Mouse (Mus musculus) limb, embryonic 12.5 days (tissue): ENCODE data around the gene Mindy4b-ps. TPM values are rescaled to one million over a fixed set of nuclear protein-coding genes. Genes with fewer than 3 reads are reported as not detected.
"Not testable (repeated sequence)": the region's sequence is repeated elsewhere in the genome, so short reads cannot be mapped to it uniquely, and the experiment has no call there.

Source experiments
- ATAC-seq: fragments of 200-750 bp; cut with Nextera tagmentation; 2 replicates; pipeline ENCODE4 v1.8.0; 2017; ENCODE audit warnings: low read depth, moderate TSS enrichment; ENCODE audit not compliant: insufficient number of reproducible peaks, insufficient read depth, low FRiP score, low TSS enrichment
- H3K27ac ChIP-seq: fragments of 300-500 bp; sonication (generic); 2 replicates; pipeline ENCODE4 v1.5.1; 2016; ENCODE audit warnings: mild to moderate bottlenecking, moderate library complexity
- H3K27me3 ChIP-seq: fragments of 300-500 bp; sonication (generic); 2 replicates; pipeline ENCODE4 v1.6.1; 2016; ENCODE audit warnings: mild to moderate bottlenecking, moderate library complexity
- H3K36me3 ChIP-seq: fragments of 300-500 bp; sonication (generic); 2 replicates; pipeline ENCODE4 v1.6.1; 2016; ENCODE audit warnings: mild to moderate bottlenecking, moderate library complexity
- H3K4me1 ChIP-seq: fragments of 300-500 bp; sonication (generic); replicated peaks from 2 replicates; pipeline ENCODE4 v1.6.1; 2016
- H3K4me2 ChIP-seq: fragments of 300-500 bp; sonication (generic); 2 replicates; pipeline ENCODE4 v1.6.1; 2016; ENCODE audit warnings: mild to moderate bottlenecking, moderate library complexity
- H3K4me3 ChIP-seq: fragments of 300-500 bp; sonication (generic); replicated peaks from 2 replicates; pipeline ENCODE4 v1.5.1; 2016; ENCODE audit warnings: mild to moderate bottlenecking
- H3K9ac ChIP-seq: fragments of 300-500 bp; sonication (generic); replicated peaks from 2 replicates; pipeline ENCODE4 v1.6.1; 2016; ENCODE audit warnings: mild to moderate bottlenecking, moderate library complexity
- H3K9me3 ChIP-seq: fragments of 300-500 bp; sonication (generic); 2 replicates; pipeline ENCODE4 v1.6.1; 2016; ENCODE audit warnings: mild to moderate bottlenecking, moderate library complexity
- WGBS: fragments of 180-500 bp; shearing (Covaris S2); methylation state at CpG from one replicate; pipeline ENCODE4 v1.1.7; 2016; 5-methylcytosine and 5-hydroxymethylcytosine counted together
- polyA plus RNA-seq: library from polyadenylated mRNA; unstranded; fragments of >200 nt; fragmentation: Nextera tagmentation; extraction: Ambion mirVana; gene quantifications from 2 replicates; pipeline ENCODE4 v1.2.1, GENCODE M21; 2016

The Mindy4b-ps gene
- polyA plus RNA-seq, result 0.18 TPM in 1 of 2 replicates, not detected in the other

DNA sequence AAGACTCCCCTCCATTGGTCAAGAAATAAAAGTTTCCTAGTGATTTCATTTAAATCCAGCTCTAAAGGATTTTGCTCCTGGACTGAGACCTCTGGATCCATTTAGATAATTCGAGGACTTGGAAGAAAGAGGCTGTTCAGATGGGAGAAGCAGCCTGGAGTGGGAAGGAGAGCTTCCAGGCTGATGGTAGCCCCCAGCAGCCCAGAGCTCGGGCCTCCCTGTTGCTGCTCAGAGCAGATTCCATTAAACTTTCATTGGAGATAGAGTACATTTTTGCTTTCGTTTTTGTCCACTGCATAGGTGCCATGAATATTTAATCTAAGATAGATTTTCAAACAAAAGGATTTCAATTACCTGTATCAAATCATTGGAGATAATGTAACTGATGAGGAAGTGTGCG, at the start of gene Mindy4b-ps:
Gene Mindy4b-ps, minus strand, starts transcription at position 101 of the 400 bp plus-strand sequence.
- no peak for ATAC-seq
- WGBS, result 63% methylated on average over 4 of the region's 4 CpGs
- Histone ChIP-seq H3K9me3 (no peaks in the 10 kb centered on the region), H3K27ac (no peak within 1 kb of the TSS), H3K36me3 (no peaks in the 10 kb centered on the region), H3K4me3 (no peak within 1 kb of the TSS), H3K4me1 (peaks cover 5% of the 10 kb centered on the region; the same call in 1 of the 2 replicates), H3K9ac (no peak within 1 kb of the TSS), H3K27me3 (no peaks in the 10 kb centered on the region), H3K4me2 (no peak within 1 kb of the TSS)

DNA sequence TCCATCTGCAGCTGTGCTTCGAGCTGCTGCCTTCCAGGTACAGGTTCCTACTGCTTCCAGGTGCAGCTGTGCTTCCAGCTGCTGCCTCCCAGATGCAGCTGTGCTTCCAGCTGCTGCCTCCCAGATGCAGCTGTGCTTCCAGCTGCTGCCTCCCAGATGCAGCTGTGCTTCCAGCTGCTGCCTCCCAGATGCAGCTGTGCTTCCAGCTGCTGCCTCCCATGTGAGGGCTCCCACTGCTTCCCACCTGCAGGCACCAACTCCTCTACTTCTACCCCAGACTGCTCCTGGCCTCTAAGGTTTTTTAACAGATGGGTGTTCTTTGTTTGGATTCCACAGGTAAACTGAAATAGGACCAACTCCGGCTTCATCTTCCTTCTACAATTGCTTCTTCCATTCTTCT, 49.8 kb upstream of the Mindy4b-ps start:
- H3K27ac ChIP-seq, H3K4me1 ChIP-seq, H3K27me3 ChIP-seq, H3K9ac ChIP-seq, H3K36me3 ChIP-seq, H3K4me3 ChIP-seq, H3K9me3 ChIP-seq, ATAC-seq, H3K4me2 ChIP-seq: not testable (repeated sequence)
- 69% methylated on average over 2 of the region's 2 CpGs for WGBS

DNA sequence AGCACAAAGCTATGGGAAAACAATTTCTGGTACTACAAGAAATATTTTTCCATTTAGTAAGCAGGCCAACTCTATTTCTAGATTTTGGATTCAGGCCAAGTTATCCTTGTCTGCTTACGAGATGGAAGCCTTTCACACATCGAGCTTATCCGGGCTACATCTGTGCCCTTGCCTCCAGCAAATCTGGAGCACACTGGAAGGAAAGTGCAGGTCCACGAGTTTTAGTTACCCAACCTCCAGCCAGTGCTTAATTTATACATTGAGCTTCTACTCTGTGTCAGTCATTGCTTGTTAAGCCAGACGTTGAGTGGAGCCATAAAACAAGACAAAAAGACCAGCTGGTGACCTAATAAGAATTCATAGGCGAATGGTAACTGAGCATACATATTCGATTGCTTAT, 43.6 kb upstream of the Mindy4b-ps start:
- Histone ChIP-seq H3K4me3 (no peak overlapping the region), H3K36me3 (no peaks in the 10 kb centered on the region), H3K27me3 (no peaks in the 10 kb centered on the region), H3K4me1 (no peaks in the 10 kb centered on the region), H3K4me2 (no peak overlapping the region), H3K9ac (no peak overlapping the region), H3K27ac (no peak overlapping the region), H3K9me3 (no peaks in the 10 kb centered on the region)
- no peak for ATAC-seq
- 53% methylated on average over 7 of the region's 7 CpGs for WGBS

DNA sequence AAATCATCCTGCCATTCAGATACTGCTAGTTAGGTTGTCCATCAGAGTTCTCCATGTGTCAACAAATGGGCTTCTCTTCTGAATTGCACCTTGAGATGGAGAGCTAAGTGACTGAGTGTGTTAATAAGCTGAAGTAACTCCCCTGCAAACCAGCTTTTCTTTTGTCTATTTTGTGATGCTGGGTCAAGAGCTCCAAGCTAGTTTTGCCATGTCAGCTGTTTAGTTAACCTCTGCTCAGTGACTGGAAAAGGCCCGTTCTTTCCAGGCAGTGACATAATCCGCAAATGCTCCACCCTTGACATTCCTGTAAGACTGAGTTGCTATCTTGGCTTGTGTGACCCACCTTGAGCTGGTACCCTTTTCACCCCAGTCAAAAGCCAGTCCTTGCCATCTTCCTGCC, 40.9 kb upstream of the Mindy4b-ps start:
- Histone ChIP-seq H3K9me3 (no peaks in the 10 kb centered on the region), H3K4me3 (no peak overlapping the region), H3K27me3 (no peaks in the 10 kb centered on the region), H3K4me1 (no peaks in the 10 kb centered on the region), H3K36me3 (no peaks in the 10 kb centered on the region), H3K4me2 (no peak overlapping the region), H3K9ac (no peak overlapping the region), H3K27ac (no peak overlapping the region)
- ATAC-seq, result no peak
- 91% methylated on average over 2 of the region's 2 CpGs for WGBS

DNA sequence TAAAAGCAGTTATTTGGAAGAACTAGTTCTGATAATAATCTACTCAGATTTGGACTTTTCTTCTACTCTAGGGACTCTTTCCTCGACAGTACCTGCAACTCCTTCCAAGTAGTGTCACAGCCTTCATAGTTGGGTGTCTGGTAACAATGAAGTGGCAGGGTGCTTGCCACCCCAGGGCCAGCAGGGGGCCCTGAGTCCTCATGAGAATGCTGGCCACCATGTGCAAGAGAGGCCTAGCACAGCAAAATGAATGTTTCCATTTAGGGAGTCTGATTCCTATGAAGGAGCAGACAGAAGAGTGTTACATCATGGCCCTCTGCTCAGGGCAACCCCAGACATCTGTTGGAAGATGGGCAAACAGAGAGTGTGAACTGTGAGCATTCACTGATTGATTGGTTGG, 21.3 kb upstream of the Mindy4b-ps start:
- H3K27me3 ChIP-seq, result no peaks in the 10 kb centered on the region
- H3K36me3 ChIP-seq, result no peaks in the 10 kb centered on the region
- no peak for ATAC-seq
- H3K9ac ChIP-seq, result no peak overlapping the region
- H3K9me3 ChIP-seq, result no peaks in the 10 kb centered on the region
- 54% methylated on average over 1 of the region's 1 CpGs for WGBS
- H3K4me2 ChIP-seq, result no peak overlapping the region
- H3K4me1 ChIP-seq, result no peaks in the 10 kb centered on the region
- no peak overlapping the region for H3K4me3 ChIP-seq
- no peak overlapping the region for H3K27ac ChIP-seq

DNA sequence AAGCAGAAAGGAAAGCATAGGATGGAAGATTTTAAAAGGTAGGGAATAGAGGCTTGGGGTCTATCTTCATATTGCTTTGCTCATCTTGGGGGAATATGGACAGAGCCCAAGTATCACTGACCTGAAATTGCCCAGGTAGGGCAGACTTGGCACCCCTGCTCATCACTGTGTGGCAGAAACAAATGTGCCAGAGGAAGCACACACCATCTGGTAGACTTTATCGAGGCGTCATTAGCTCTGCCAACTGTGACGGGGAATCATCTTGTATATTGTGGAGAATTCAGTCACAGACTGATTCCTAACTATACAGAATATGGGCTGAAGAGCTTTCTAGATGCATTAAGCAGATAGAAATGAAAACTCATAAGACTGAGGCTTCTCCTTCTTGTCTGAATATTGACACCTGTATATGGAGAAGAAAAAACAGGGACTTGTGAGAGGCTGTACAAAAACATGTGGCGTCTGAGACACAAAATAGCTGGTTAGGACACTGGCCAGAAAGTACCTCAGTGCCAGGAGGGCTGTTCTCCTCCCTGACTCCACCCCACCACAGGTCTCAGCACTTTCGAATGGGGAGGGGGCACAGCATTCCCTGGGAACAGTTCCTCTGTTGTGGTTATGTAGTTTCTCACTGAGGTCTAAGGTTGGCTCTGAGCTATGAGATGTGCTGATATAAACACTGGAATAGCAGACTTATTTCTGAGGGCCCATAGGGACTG, 11.5 kb upstream of the Mindy4b-ps start:
- no peak overlapping the region for H3K27ac ChIP-seq
- no peak overlapping the region for H3K4me2 ChIP-seq
- no peak for ATAC-seq
- no peaks in the 10 kb centered on the region for H3K4me1 ChIP-seq
- no peak overlapping the region for H3K4me3 ChIP-seq
- H3K9ac ChIP-seq, result no peak overlapping the region
- H3K36me3 ChIP-seq, result no peaks in the 10 kb centered on the region
- no peaks in the 10 kb centered on the region for H3K9me3 ChIP-seq
- 86% methylated on average over 5 of the region's 5 CpGs for WGBS
- no peaks in the 10 kb centered on the region for H3K27me3 ChIP-seq

DNA sequence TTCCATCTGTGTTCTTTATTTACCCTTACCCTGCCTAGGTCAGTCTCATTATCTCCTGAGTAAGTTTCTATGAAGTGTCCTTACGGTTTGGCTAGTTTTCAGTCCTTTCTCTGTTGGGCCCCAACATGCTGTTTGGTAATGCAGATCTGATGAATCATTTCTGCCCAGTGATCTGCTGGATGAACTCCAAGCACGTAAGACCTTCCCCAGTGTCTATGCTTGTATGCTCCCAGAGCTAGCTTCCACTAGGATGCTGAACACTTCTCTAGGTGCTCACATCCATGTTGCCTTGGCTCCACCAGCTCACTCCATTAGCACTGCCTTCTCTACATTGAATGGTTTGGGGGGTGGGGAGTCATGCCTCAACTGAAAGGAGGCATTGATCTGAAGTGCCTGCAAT, 10.8 kb upstream of the Mindy4b-ps start:
- no peaks in the 10 kb centered on the region for H3K27me3 ChIP-seq
- H3K27ac ChIP-seq, result no peak overlapping the region
- no peak overlapping the region for H3K4me2 ChIP-seq
- no peak overlapping the region for H3K9ac ChIP-seq
- H3K9me3 ChIP-seq, result no peaks in the 10 kb centered on the region
- no peaks in the 10 kb centered on the region for H3K4me1 ChIP-seq
- H3K36me3 ChIP-seq, result no peaks in the 10 kb centered on the region
- H3K4me3 ChIP-seq, result no peak overlapping the region
- WGBS, result 91% methylated on average over 2 of the region's 2 CpGs
- no peak for ATAC-seq

DNA sequence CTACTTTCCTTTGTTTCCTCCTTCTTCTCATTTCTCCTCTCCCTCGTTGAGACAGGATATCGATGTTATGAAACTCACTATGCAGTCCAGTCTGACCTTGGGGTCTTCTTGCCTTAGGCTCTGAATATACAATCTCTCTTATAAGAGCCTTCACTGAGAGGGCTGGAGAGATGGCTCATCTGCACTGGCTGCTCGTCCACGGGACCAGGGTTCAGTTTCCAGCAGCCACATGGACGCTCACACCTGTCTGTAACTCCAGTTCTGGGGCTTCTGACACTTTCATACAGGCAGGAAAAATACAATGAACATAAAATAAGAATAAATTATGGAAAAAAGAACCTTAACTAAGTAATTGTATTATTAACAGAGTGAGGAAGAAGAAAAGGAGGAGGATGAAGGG, 9.5 kb upstream of the Mindy4b-ps start:
- no peaks in the 10 kb centered on the region for H3K4me1 ChIP-seq
- no peak overlapping the region for H3K4me3 ChIP-seq
- H3K9ac ChIP-seq, result no peak overlapping the region
- no peak overlapping the region for H3K27ac ChIP-seq
- 88% methylated on average over 5 of the region's 5 CpGs for WGBS
- ATAC-seq, result no peak
- no peaks in the 10 kb centered on the region for H3K9me3 ChIP-seq
- no peaks in the 10 kb centered on the region for H3K36me3 ChIP-seq
- no peaks in the 10 kb centered on the region for H3K27me3 ChIP-seq
- H3K4me2 ChIP-seq, result no peak overlapping the region

GRCm38 (mm10) chr3:58829926-58830325, 7.8 kb upstream of the Mindy4b-ps start:
- Histone ChIP-seq H3K9ac (no peak overlapping the region), H3K36me3 (no peaks in the 10 kb centered on the region), H3K27ac (no peak overlapping the region), H3K4me3 (no peak overlapping the region), H3K9me3 (no peaks in the 10 kb centered on the region), H3K4me1 (no peaks in the 10 kb centered on the region), H3K27me3 (no peaks in the 10 kb centered on the region), H3K4me2 (no peak overlapping the region)
- 88% methylated on average over 1 of the region's 1 CpGs for WGBS
- ATAC-seq, result no peak

- no peak for ATAC-seq
- Histone ChIP-seq H3K9ac (no peak overlapping the region), H3K27me3 (no peaks in the 10 kb centered on the region), H3K4me1 (no peaks in the 10 kb centered on the region), H3K9me3 (no peaks in the 10 kb centered on the region), H3K4me3 (no peak overlapping the region), H3K27ac (no peak overlapping the region), H3K4me2 (no peak overlapping the region), H3K36me3 (no peaks in the 10 kb centered on the region)
- WGBS, result 86% methylated on average over 14 of the region's 14 CpGs
Measured at GRCm38 (mm10) chr3:58828366-58829153, 6.4 kb upstream of the Mindy4b-ps start.

GRCm38 (mm10) chr3:58826266-58826665, 4.2 kb upstream of the Mindy4b-ps start:
- no peak overlapping the region for H3K27ac ChIP-seq
- 73% methylated on average over 4 of the region's 4 CpGs for WGBS
- H3K4me3 ChIP-seq, result no peak overlapping the region
- H3K4me2 ChIP-seq, result no peak overlapping the region
- ATAC-seq, result no peak
- H3K36me3 ChIP-seq, result no peaks in the 10 kb centered on the region
- no peaks in the 10 kb centered on the region for H3K9me3 ChIP-seq
- H3K27me3 ChIP-seq, result no peaks in the 10 kb centered on the region
- no peak overlapping the region for H3K9ac ChIP-seq
- 0 out of 2 replicates have a peak, but pooled peaks cover 5% of the 10 kb centered on the region for H3K4me1 ChIP-seq
